Mouse (Mus musculus): ENCODE results near the gene Ldah.
A peak's percentile ranks its signal among the peaks of the same experiment; 100 is the strongest.

Ldah gene

DNA sequence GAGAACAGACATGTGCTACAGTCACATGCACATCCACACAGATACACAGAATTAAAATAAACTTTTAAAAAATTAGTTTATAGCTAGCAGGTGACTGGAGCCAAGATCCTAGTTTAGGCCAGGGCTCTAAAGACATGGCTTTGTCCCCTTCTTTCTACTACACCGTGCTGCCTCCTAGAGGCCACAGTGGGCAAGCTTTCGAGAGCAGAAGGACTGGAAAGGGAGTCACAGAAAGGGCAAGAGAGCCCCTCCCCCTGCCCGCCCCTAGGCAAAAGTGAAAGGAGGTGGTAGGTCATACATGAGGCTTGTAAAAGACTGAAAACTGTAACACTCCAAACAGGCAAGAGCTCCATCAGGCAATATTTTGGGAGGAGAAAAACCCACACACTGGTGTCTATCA lies 80.1 kb downstream of the Ldah start:
- DNase-seq: no peak

DNA sequence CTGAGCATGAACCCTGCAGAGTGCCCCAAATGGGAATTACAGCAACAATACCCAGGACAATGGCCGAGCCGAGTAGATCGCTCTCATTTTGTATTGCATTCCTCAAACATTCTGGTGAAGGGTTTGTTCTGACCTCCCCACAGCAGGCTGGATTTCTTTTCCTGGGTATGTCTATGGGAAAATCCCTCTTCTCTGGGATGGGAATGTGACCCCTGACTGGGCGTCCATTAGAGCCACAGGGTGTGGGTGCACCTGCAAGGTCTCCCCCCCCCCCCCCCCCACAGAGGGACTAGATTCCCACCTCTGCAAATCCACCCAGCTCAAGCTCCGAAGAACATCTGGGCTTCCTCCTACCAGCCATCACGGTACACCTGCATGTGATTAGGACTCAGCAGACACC lies 81.2 kb downstream of the Ldah start:
- no peak for DNase-seq

- no peak for DNase-seq
Observed at GRCm38 (mm10) chr12:8289499-8289898, 81.6 kb downstream of the Ldah start.

- no peak for DNase-seq
Observed at GRCm38 (mm10) chr12:8291157-8291853, 83.4 kb downstream of the Ldah start.

DNA sequence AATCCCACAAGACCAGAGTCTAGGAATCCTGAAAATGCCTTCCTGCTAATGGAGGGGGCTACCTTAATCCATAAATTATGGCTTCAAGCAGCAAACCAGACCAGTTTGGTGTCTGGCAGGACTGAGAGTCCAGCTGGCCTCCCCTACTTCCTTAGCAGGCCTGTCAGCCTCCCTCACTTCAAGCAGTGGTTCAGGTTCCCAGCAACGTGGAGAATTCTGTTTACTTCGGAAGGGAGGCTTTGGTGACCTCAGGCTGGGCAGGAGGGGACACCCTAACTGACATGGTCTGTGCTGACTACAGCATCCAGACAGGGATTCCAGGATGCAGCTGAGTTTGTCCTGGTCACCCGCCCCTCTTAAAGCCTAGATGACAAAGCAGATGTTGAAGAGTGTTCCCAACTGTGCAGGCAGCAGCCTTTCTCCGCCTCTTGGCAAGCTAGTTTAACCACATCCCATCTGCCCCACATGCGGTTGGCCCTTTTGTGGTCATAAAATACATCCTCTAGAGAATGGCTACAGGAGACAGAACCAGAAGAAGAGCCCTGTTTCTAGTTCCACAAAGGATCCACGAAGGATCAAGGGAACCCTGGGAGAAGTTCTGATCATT lies 87.5 kb downstream of the Ldah start:
- DNase-seq: no peak

DNA sequence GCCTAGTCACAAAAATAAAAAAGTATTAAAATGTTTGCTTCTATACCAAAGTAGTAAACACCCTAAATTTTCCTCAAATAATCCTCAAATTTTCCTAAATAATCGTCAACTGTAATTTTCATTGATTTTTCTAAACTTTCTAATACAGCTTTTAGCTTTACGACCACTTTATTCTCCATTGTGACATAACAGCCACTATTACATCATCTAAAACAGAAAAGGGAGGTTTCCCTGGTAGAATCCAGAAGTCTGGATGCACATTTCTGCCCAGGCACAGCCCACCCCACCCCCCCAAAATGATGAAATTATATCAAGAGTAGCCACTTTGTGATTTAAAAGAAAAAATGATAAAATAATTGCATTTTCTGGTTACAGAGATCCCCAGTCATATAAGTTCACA lies 88.2 kb downstream of the Ldah start:
- DNase-seq: no peak

GRCm38 (mm10) chr12:8297586-8298214 lies 89.8 kb downstream of the Ldah start:
- DNase-seq: no peak

GRCm38 (mm10) chr12:8298361-8299142 lies 90.6 kb downstream of the Ldah start:
- DNase-seq: no peak

DNA sequence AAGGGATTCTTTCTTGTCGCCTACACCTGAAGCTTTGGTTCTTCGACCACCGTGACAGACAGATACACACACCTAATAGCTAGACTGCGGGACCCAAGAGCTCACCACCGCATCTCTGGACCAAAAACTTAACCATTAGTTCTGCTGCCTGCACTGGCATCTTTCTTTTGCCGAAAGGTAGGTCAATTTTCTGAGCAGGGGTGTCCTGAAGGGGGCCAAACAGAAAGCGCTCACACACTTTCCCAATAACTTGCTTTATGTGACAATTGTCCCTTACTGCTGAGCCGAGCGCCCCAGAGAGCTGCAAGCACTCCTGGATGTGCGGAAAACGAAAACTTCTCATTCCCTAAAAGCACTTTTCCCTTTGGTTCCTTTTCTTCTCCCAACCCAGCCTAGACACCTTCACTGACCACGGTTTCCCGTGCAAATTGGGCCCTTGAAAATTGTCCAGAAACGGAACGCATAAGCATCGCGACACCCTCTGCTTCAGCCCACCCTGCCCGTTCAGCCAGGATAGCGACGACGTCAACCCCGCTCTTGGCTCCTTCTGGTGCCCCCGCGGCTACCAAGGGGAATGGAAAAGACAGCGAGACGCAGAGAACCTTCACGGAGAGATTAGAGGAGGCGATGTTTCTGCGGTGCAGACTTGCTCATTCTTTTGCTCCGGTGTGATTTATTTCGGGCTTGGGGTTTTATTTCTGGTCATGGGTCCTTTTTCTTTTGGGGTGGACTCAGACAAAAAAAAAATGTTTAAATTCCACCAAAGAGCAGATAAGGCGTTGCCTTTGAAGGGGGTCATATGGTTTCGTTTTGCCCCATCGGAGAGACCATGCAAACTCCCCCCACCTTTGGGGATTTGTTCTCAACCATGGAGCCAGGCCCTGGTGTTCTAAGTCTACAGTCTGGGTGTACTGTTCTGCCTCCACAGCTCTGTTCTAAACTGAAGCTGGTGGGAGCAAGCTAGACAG lies 91.5 kb downstream of the Ldah start:
- DNase-seq: no peak

- DNase-seq: no peak
Observed at GRCm38 (mm10) chr12:8300111-8300480, 92.2 kb downstream of the Ldah start.

GRCm38 (mm10) chr12:8300521-8300920 lies 92.6 kb downstream of the Ldah start:
- no peak for DNase-seq

GRCm38 (mm10) chr12:8301011-8301814 lies 93.3 kb downstream of the Ldah start:
- no peak for DNase-seq

DNA sequence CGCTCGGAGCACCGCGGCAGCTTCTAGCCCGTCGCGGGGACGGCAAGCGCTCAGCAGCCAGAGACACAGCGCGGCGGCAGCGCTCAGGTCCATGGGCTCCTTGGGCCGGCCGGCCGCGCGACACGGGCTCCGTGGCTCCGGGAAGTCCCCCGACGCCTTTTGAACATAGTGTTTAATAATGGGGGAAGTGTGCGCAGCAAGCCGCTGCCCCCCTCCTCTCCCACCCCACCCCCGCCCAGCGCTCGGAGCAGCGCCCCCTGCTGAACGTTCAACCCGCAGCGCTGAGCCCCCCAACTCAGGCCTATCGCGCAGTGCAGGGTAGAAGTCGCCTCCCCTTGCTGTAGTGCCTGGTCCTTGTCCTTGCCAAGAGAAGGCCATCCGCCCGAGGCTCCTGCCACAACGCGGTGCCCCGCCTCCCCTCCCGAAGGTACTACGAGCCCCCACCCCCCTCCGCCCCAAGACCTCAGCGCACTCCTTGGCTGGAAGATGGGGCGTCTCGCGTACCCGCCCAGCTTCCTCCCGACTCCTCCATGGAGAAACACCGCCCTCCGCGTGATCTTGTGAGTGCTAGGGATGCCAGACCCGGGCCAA lies 94.0 kb downstream of the Ldah start, which contains the start of gene Gdf7:
TSS of gene Gdf7 (minus strand) at position 114 of the 591 bp plus-strand sequence.
- no peak for DNase-seq

DNA sequence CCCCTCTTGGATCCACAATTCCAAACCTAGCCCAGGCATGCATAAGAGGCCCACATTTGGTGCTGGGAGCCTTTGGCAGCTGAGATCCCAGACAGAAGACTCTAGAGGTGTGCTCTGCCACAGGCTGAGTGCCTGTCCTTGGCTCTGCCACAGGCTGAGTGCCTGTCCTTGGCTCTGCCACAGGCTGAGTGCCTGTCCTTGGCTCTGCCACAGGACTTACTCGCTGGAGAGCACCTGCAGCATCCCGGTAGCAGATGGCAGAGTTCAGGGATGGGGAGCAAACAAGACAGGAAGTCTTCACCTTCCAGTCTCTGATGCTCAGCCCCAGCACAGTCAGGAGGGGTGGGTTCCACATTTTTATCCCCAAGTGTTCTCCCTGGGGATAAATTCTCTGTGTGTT lies 97.4 kb downstream of the Ldah start:
- no peak for DNase-seq

- peak; percentile 74 for DNase-seq
Observed at GRCm38 (mm10) chr12:8306432-8306831, 98.5 kb downstream of the Ldah start.

DNA sequence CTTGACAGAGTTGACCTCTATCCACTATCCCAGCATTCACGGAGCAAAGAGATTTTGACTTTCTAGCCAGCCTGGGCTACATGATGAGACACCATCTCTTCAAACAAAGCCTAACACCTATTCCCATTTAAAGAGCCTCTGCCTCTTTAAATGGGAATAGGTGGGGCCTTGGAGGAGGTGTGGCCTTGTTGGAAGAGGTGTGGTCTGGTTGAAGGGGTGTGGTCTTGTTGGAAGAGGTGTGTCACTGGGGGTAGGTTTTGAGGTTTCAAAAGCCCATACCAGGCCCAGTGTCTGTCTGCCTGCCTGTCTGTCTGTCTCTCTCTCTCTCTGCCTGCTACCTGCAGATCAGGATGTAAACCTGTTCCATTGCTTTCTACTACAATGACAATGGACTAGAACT lies 99.0 kb downstream of the Ldah start:
- no peak for DNase-seq

DNA sequence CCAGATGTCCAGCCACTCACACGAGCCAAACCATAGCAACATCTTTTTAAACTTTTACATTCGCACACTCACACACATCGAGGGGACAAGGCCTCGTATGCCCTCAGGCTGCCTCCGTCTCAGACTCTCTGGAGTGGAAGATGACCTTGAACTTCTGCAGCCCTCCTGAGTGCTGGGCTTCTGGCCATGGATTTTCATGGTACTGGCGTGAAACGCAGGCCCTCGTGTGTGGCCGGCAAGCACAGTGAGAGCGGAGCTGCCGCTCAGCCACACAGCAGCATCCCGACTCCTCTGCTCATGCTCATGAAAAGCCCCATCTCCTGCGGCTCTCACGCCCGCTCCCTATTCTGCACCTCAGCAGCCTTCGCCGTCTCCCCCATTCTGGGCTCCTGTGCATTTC lies 103.1 kb downstream of the Ldah start:
- no peak for DNase-seq

GRCm38 (mm10) chr12:8312266-8312665 lies 104.4 kb downstream of the Ldah start:
- DNase-seq: no peak

GRCm38 (mm10) chr12:8313270-8313771 lies 105.4 kb downstream of the Ldah start, which contains the start of gene Hs1bp3:
Gene Hs1bp3 (plus strand): TSS chr12:8313432.
- peak; percentile 88 for DNase-seq

DNA sequence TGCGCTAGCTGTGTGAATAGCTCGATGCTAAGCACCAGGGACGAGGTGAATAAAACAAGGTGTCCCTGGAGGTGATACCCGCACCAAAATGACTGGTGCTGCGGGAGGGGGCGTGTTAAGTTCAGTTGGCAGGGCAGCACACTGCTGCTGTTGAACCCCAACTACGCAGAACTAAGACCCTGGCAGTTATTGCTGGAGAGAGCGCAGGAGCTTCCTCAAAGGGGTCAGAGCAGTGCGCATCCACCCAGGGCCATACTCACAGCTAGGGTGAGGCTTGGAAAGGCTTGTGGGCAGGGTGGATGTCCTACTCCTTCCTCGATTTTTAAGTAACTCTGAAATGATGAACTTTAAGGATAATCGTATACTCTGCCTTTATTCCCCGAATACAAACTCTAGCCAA lies 105.9 kb downstream of the Ldah start:
- no peak for DNase-seq

DNA sequence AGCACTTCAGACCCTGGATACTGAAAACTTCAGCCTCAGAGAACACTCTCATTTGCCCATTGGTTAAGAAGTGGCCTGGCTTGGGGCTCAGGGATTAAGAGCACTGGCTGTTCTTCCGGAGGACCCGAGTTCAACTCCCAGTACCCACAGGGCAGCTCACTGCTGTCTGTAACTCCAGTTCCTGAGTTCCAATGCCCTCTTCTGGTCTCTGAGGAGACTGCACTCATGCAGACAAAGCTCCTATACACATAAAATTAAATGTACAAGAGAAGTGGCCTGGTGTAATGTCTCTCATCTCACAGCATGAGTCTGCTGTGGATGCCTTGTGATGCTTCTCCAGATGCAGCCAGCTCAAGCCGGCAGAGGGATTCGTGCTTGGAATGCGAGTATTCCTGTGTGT lies 108.6 kb downstream of the Ldah start:
- DNase-seq: no peak
